Mouse (Mus musculus) stomach, postnatal 0 days (tissue): ENCODE results near the gene Slamf7. TPM values are rescaled to one million over a fixed set of nuclear protein-coding genes. Genes with fewer than 3 reads are reported as not detected.

ENCODE experiments used
- ATAC-seq: fragments of 200-750 bp; cut with Nextera tagmentation; 2 replicates; pipeline ENCODE4 v1.8.0; 2017; ENCODE audit not compliant: low FRiP score, low TSS enrichment
- DNase-seq: peaks from one replicate; pipeline ENCODE4 v3.0.0-alpha.2; 2016; ENCODE audit warnings: low spot score
- H3K27ac ChIP-seq: fragments of 300-500 bp; sonication (generic); replicated peaks from 2 replicates; pipeline ENCODE4 v1.5.1; 2014; ENCODE audit warnings: mild to moderate bottlenecking, control low read depth
- H3K27me3 ChIP-seq: fragments of 300-500 bp; sonication (generic); 2 replicates; pipeline ENCODE4 v1.6.1; 2014; ENCODE audit warnings: low read length; ENCODE audit not compliant: control insufficient read depth, insufficient read depth
- H3K36me3 ChIP-seq: fragments of 300-500 bp; sonication (generic); 2 replicates; pipeline ENCODE4 v1.6.1; 2014; ENCODE audit warnings: low read length, mixed read lengths; ENCODE audit not compliant: control insufficient read depth, insufficient read depth
- H3K4me1 ChIP-seq: fragments of 300-500 bp; sonication (generic); replicated peaks from 2 replicates; pipeline ENCODE4 v1.6.1; 2014; ENCODE audit warnings: antibody characterized with exemption; ENCODE audit not compliant: control insufficient read depth, insufficient read depth
- H3K4me2 ChIP-seq: fragments of 300-500 bp; sonication (generic); replicated peaks from 2 replicates; pipeline ENCODE4 v1.6.1; 2014; ENCODE audit warnings: low read depth, mild to moderate bottlenecking, control low read depth, moderate library complexity
- H3K4me3 ChIP-seq: fragments of 300-500 bp; sonication (generic); 2 replicates; pipeline ENCODE4 v1.5.1; 2014; ENCODE audit warnings: low read depth, low read length, control low read depth
- H3K9ac ChIP-seq: fragments of 300-500 bp; sonication (generic); 2 replicates; pipeline ENCODE4 v1.6.1; 2014; ENCODE audit warnings: mild to moderate bottlenecking, low read length, control low read depth, mixed read lengths
- H3K9me3 ChIP-seq: fragments of 300-500 bp; sonication (generic); 2 replicates; pipeline ENCODE4 v1.6.1; 2016; ENCODE audit warnings: low read length; ENCODE audit not compliant: control insufficient read depth
- CTCF ChIP-seq: IDR thresholded peaks from 2 replicates; pipeline ENCODE4 v1.5.1; 2016; ENCODE audit warnings: antibody characterized with exemption, low read depth, mild to moderate bottlenecking, moderate library complexity
- EP300 ChIP-seq: optimal IDR thresholded peaks from 2 replicates; pipeline ENCODE3; 2016; ENCODE audit warnings: antibody characterized with exemption
- WGBS: fragments of 180-500 bp; shearing (Covaris S2); extraction: QIAGEN DNeasy Blood & Tissue Kit; methylation state at CpG from one replicate; pipeline ENCODE4 v1.1.7; 2014; 5-methylcytosine and 5-hydroxymethylcytosine counted together
- polyA plus RNA-seq: library from polyadenylated mRNA; unstranded; fragments of >200 nt; fragmentation: Nextera tagmentation; extraction: Ambion mirVana; gene quantifications from 2 replicates; pipeline ENCODE4 v1.2.1, GENCODE M21; 2015

Gene Slamf7
- polyA plus RNA-seq, 1 experiment from 2014 or later: 0.38 TPM

DNA sequence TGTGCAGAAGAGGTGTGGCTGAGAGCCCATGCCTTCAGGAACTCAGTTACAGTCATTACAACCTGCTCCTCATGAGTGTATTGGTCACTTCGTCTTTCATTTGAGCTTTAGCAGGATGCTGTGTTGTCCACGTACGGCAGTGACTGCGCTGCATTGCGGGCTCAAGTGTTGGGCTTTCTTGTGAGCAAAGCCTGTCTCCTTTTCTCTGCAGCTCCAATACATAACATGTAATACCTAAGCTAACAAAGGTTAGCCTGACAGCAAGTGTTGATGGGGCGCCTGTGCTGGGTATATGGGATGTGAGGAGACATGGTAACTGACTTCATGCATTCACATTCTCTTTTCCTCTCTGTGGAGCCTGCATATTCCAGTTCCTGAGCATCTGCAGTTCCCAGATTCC, 32.7 kb downstream of the Slamf7 start:
- no peak overlapping the region for H3K27ac ChIP-seq
- WGBS: 81% methylated on average over 6 of the region's 6 CpGs
- DNase-seq: no peak
- no peaks in the 10 kb centered on the region for H3K9me3 ChIP-seq
- no peak overlapping the region for H3K4me3 ChIP-seq
- H3K27me3 ChIP-seq: no peaks in the 10 kb centered on the region
- no peak overlapping the region for H3K4me2 ChIP-seq
- no peaks in the 10 kb centered on the region for H3K4me1 ChIP-seq
- H3K9ac ChIP-seq: no peak overlapping the region
- H3K36me3 ChIP-seq: no peaks in the 10 kb centered on the region
- ATAC-seq: no peak
- TF ChIP-seq CTCF (no peak), EP300 (no peak)

DNA sequence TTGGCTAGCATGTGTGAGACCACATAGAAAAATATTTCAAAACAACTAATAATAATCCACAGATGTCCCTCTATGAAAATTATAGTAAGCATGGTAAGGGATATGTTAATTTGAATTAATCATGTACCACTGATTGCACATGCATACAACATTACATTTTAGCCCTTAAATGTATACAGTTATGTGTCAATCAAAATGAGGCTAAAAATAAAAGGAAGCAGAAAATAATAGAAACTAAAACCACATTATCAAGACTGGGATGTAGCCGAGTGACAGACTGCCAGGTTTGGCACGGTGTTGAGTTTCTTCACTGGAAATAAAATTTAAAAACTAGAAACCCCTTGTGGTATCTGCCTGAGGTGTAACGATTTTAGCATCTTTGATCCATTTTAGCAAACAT, 33.2 kb downstream of the Slamf7 start:
- Histone ChIP-seq H3K27ac (no peak overlapping the region), H3K27me3 (no peaks in the 10 kb centered on the region), H3K9me3 (no peaks in the 10 kb centered on the region), H3K36me3 (no peaks in the 10 kb centered on the region), H3K4me3 (no peak overlapping the region), H3K4me1 (no peaks in the 10 kb centered on the region), H3K9ac (no peak overlapping the region), H3K4me2 (no peak overlapping the region)
- no peak for DNase-seq
- WGBS: 85% methylated on average over 3 of the region's 3 CpGs
- TF ChIP-seq EP300: no peak
- no peak for TF ChIP-seq CTCF
- ATAC-seq: no peak

DNA sequence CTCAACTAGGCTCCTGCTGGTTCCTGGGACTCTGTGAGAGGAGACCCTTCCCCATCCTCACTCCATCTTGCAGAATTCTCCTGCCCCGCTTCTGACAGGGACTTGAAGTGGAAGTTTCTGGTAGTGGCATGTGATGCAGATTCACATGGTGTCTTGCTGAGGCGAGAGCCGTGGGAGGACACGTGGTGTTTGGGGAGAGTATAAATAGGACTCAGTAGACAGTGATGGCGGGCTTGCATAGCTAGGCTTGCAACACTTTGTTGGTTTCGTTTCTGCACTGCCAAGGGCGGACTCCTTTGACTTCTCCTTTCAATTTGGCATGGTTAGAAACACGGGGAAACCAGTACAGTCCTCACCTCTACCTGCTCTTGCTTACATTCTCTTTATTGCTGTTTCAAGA, 33.8 kb downstream of the Slamf7 start:
- Histone ChIP-seq H3K27me3 (no peaks in the 10 kb centered on the region), H3K27ac (no peak overlapping the region), H3K4me2 (no peak overlapping the region), H3K4me3 (no peak overlapping the region), H3K9me3 (no peaks in the 10 kb centered on the region), H3K4me1 (no peaks in the 10 kb centered on the region), H3K36me3 (no peaks in the 10 kb centered on the region), H3K9ac (no peak overlapping the region)
- no peak for ATAC-seq
- TF ChIP-seq EP300: no peak
- TF ChIP-seq CTCF: no peak
- DNase-seq: no peak
- WGBS: 82% methylated on average over 8 of the region's 8 CpGs

DNA sequence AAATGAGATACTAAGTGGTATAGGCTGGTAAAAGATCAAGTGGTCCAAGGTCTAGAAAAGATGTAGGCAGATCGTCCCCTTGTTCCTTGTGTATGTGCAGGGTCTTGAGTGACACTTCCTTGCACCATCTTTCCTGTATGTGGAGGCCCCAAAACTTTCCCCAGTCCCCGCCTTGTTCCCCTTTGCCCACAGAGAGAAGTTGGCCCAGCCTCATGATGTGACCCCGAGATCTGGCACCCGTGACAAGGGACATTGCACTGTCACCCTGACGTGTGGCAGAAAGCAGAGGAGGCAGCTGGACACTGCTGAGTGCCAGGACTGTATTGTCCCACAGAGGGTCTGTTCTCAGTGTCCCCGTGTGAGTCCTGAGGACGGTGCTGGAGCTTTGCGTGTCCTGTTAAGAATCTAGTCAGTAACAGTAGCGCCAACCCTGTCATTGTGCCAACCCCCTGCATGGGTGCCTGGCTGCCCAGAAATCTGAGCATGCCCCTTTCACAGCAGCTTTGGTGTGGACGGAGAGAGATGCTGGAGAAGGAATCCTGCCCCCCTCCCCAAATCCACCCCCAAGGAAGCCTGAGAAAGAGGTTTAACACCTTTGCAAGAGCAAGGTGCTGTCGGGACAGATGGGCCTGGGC, 35.8 kb downstream of the Slamf7 start:
- TF ChIP-seq EP300 (no peak), CTCF (no peak)
- Histone ChIP-seq H3K9ac (no peak overlapping the region), H3K36me3 (no peaks in the 10 kb centered on the region), H3K27me3 (no peaks in the 10 kb centered on the region), H3K4me3 (no peak overlapping the region), H3K9me3 (no peaks in the 10 kb centered on the region), H3K4me1 (no peaks in the 10 kb centered on the region), H3K4me2 (no peak overlapping the region), H3K27ac (no peak overlapping the region)
- WGBS: 83% methylated on average over 11 of the region's 11 CpGs
- DNase-seq: no peak
- no peak for ATAC-seq

DNA sequence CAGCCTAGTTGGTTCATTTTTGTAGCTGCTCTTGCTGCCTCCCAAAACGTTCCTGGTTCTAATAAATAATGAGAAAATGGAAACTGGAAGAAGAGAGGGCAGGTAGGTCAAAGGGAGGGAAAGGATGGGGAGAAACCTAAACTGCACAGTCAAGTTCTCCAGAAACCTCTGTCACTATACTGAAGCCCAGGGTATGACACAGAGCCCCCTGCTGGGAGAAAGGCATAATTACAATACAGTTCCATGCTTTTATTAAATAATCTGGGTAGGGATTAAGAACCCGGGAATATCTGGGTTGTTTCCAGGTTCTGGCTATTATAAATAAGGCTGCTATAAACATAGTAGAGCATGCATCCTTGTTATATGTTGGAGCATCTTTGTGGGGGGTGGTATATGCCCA, 38.9 kb downstream of the Slamf7 start:
- no peak overlapping the region for H3K4me3 ChIP-seq
- DNase-seq: no peak
- no peaks in the 10 kb centered on the region for H3K4me1 ChIP-seq
- H3K27me3 ChIP-seq: no peaks in the 10 kb centered on the region
- no peaks in the 10 kb centered on the region for H3K9me3 ChIP-seq
- WGBS: 18% methylated on average over 2 of the region's 2 CpGs
- H3K9ac ChIP-seq: no peak overlapping the region
- no peak overlapping the region for H3K27ac ChIP-seq
- no peaks in the 10 kb centered on the region for H3K36me3 ChIP-seq
- no peak for ATAC-seq
- H3K4me2 ChIP-seq: no peak overlapping the region
- TF ChIP-seq CTCF (peak; percentile 63), EP300 (no peak)

DNA sequence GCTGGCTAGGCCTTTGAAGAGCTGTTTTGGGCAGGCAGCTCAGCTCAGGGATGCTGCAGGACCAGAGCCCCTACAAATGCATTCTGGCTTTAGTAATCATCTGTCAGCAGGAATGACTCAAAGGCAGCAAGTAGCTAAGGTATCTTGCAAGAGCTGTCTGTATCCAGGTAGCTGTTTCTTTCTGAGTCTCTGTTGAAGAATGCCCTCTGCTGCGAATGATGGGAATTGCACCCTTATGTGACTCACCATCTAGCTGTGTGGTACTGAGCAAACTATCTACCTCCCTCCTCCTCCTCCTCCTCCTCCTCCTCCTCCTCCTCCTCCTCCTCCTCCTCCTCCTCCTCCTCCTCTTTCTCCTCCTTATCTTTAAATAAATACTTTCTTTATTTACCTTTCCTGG, 42.1 kb downstream of the Slamf7 start:
- H3K9me3 ChIP-seq: no peaks in the 10 kb centered on the region
- DNase-seq (no peak), ATAC-seq (no peak)
- no peak overlapping the region for H3K9ac ChIP-seq
- no peaks in the 10 kb centered on the region for H3K36me3 ChIP-seq
- no peak overlapping the region for H3K4me3 ChIP-seq
- TF ChIP-seq EP300: no peak
- TF ChIP-seq CTCF: peak; percentile 53
- no peaks in the 10 kb centered on the region for H3K27me3 ChIP-seq
- H3K4me1 ChIP-seq: no peaks in the 10 kb centered on the region
- no peak overlapping the region for H3K27ac ChIP-seq
- WGBS: 38% methylated on average over 1 of the region's 1 CpGs
- no peak overlapping the region for H3K4me2 ChIP-seq
